Comparison of ENCODE assay signal across 23 mouse cellular contexts in the genomic region with DNA sequence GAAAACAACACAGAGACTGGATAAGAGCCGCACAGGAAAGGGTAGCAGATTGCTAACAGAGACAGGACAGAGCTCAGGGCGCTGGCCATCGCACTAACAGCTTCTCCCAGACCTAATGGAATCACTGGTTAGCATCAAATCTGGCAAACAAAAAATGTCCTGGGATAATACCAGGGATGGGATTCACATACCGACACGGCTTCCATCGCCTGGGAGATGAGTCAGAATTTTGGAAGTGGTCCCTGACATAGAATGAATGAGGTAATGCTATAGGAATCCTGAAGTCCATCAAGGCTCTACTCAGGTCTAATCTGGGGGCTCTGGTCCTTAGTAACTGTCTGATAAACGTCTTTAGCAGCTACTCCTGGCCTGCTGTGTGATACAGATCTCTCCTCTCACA.
DNase-seq lines count a peak whose midpoint lies in the region; ATAC-seq and TF ChIP-seq lines count a peak whose summit lies in the region.
"Had no signal": no experiment of that assay in that cellular context is flagged by ENCODE, and none has a peak within 500 bp of the region (broad histone marks: within the 10 kb centered on the region; RNA-seq: fewer than 3 reads in every experiment).

No protein-coding gene starts in this region.

- no peaks in the 10 kb centered on the region for H3K36me3 ChIP-seq in heart, embryonic 14.5 days (ENCODE audit: control insufficient read depth, insufficient read depth, low read length)
- H3K36me3 ChIP-seq in lung, embryonic 16.5 days (ENCODE audit: control insufficient read depth, insufficient read depth, low read length): no peaks in the 10 kb centered on the region
- H3K36me3 ChIP-seq in intestine, embryonic 16.5 days (ENCODE audit: control insufficient read depth, insufficient read depth, low read length): no peaks in the 10 kb centered on the region
- no peaks in the 10 kb centered on the region for H3K36me3 ChIP-seq in midbrain, embryonic 13.5 days
- H3K36me3 ChIP-seq: forebrain, embryonic 12.5 days; hindbrain, embryonic 13.5 days; limb, embryonic 15.5 days; liver, embryonic 15.5 days; midbrain, embryonic 15.5 days; neural tube, embryonic 15.5 days had no signal

- H3K4me3 ChIP-seq in heart, embryonic 14.5 days (ENCODE audit: control insufficient read depth in 1 of 2, insufficient read depth in 1 of 2, low read depth in 1 of 2, low read length in 2 of 2): no peak overlapping the region
- H3K4me3 ChIP-seq in lung, embryonic 16.5 days (ENCODE audit: low read length): no peak overlapping the region
- no peak overlapping the region for H3K4me3 ChIP-seq in lung, adult 2 months (replicated peaks; ENCODE audit: extremely low read depth, low read depth, low read length)
- no peak overlapping the region for H3K4me3 ChIP-seq in intestine, embryonic 16.5 days (ENCODE audit: low read length)
- H3K4me3 ChIP-seq in midbrain, embryonic 13.5 days (replicated peaks): no peak overlapping the region
- H3K4me3 ChIP-seq: forebrain, embryonic 12.5 days; hindbrain, embryonic 13.5 days; layer of hippocampus, adult 2 months; limb, embryonic 15.5 days; liver, embryonic 15.5 days; megakaryocyte, embryonic 14.5 days; midbrain, embryonic 15.5 days; neural tube, embryonic 15.5 days had no signal

- peaks cover 7 to 13% of the 10 kb centered on the region in 2 experiments; a peak in 3 of 4 replicates for H3K4me1 ChIP-seq in heart, embryonic 14.5 days (ENCODE audit: control insufficient read depth in 2 of 2, insufficient read depth in 2 of 2, low read length in 2 of 2)
- H3K4me1 ChIP-seq in lung, embryonic 16.5 days (replicated peaks; ENCODE audit: control insufficient read depth, insufficient read depth, low read length): no peaks in the 10 kb centered on the region
- H3K4me1 ChIP-seq in lung, adult 2 months (ENCODE audit: control insufficient read depth, insufficient read depth, low read length): no peaks in the 10 kb centered on the region
- H3K4me1 ChIP-seq in intestine, embryonic 16.5 days (ENCODE audit: control insufficient read depth, insufficient read depth, low read length): no peaks in the 10 kb centered on the region
- 0 out of 2 replicates have a peak, but pooled peaks cover 2% of the 10 kb centered on the region for H3K4me1 ChIP-seq in midbrain, embryonic 13.5 days (replicated peaks)
- H3K4me1 ChIP-seq: forebrain, embryonic 12.5 days; hindbrain, embryonic 13.5 days; liver, embryonic 15.5 days; midbrain, embryonic 15.5 days; neural tube, embryonic 15.5 days had no signal

- no peak overlapping the region for H3K9ac ChIP-seq in heart, embryonic 14.5 days (ENCODE audit: low read length)
- H3K9ac ChIP-seq in lung, embryonic 16.5 days (ENCODE audit: low read length): no peak overlapping the region
- H3K9ac ChIP-seq in intestine, embryonic 16.5 days (ENCODE audit: low read depth, low read length): no peak overlapping the region
- H3K9ac ChIP-seq in midbrain, embryonic 13.5 days (replicated peaks): no peak overlapping the region
- H3K9ac ChIP-seq: forebrain, embryonic 12.5 days; hindbrain, embryonic 13.5 days; limb, embryonic 15.5 days; liver, embryonic 15.5 days; midbrain, embryonic 15.5 days; neural tube, embryonic 15.5 days had no signal

- no peak overlapping the region for H3K4me2 ChIP-seq in heart, embryonic 14.5 days (ENCODE audit: low read length)
- H3K4me2 ChIP-seq in lung, embryonic 16.5 days (ENCODE audit: low read depth, low read length): no peak overlapping the region
- no peak overlapping the region for H3K4me2 ChIP-seq in intestine, embryonic 16.5 days (ENCODE audit: low read depth, low read length)
- H3K4me2 ChIP-seq in midbrain, embryonic 13.5 days (replicated peaks): no peak overlapping the region
- H3K4me2 ChIP-seq: forebrain, embryonic 12.5 days; hindbrain, embryonic 13.5 days; limb, embryonic 15.5 days; liver, embryonic 15.5 days; midbrain, embryonic 15.5 days; neural tube, embryonic 15.5 days had no signal

- no peak for TF ChIP-seq CTCF in lung, adult 2 months (IDR thresholded peaks at IDR 0.05; ENCODE audit: insufficient read depth, low read length)

- no peaks in the 10 kb centered on the region for H3K27me3 ChIP-seq in heart, embryonic 14.5 days (ENCODE audit: control insufficient read depth, insufficient read depth, low read length)
- no peaks in the 10 kb centered on the region for H3K27me3 ChIP-seq in lung, embryonic 16.5 days (ENCODE audit: control insufficient read depth, insufficient read depth, low read depth, low read length)
- no peaks in the 10 kb centered on the region for H3K27me3 ChIP-seq in intestine, embryonic 16.5 days (replicated peaks; ENCODE audit: control insufficient read depth, insufficient read depth, low read length)
- H3K27me3 ChIP-seq in midbrain, embryonic 13.5 days: no peaks in the 10 kb centered on the region
- H3K27me3 ChIP-seq: forebrain, embryonic 12.5 days; hindbrain, embryonic 13.5 days; limb, embryonic 15.5 days; liver, embryonic 15.5 days; midbrain, embryonic 15.5 days; neural tube, embryonic 15.5 days had no signal

- no peak for TF ChIP-seq POLR2A in lung, adult 2 months (IDR thresholded peaks at IDR 0.05; ENCODE audit: borderline replicate concordance, extremely low read depth, low read depth, low read length)

- no peak for ATAC-seq in heart, embryonic 14.5 days (ENCODE audit: insufficient number of reproducible peaks, insufficient read depth, low FRiP score, low read depth)
- ATAC-seq in lung, embryonic 16.5 days (ENCODE audit: low read depth): 0 out of 2 replicates have a peak, but pooled peaks have one; percentile 31
- ATAC-seq in intestine, embryonic 16.5 days: peak; percentile 38; the same call in 1 of the 2 replicates
- ATAC-seq in midbrain, embryonic 13.5 days: no peak
- ATAC-seq: CD4-positive, CD25-positive, alpha-beta regulatory T cell, adult 4 months; midbrain, embryonic 15.5 days had no signal

- 26% methylated on average over 7 of the region's 7 CpGs for WGBS in heart, embryonic 14.5 days
- WGBS in lung, embryonic 16.5 days: 41% methylated on average over 7 of the region's 7 CpGs
- 53% methylated on average over 7 of the region's 7 CpGs for WGBS in lung, adult 2 months
- 40% methylated on average over 7 of the region's 7 CpGs for WGBS in intestine, embryonic 16.5 days
- 71% methylated on average over 7 of the region's 7 CpGs for WGBS in midbrain, embryonic 13.5 days

- DNase-seq in heart, adult 9 months (ENCODE audit: low spot score in 2 of 2): no peak
- no peak for DNase-seq in lung, adult 2 months
- DNase-seq in layer of hippocampus, adult 18-20 months (ENCODE audit: low spot score in 2 of 2): no peak
- DNase-seq: adrenal gland, postnatal 25 days; cerebellum, adult 11-12 months; cerebellum, postnatal 36 days; kidney, adult 18-20 months; kidney, postnatal 10 days; layer of hippocampus, postnatal 36 days; thymus, adult 2 months had no signal

- H3K27ac ChIP-seq in heart, embryonic 14.5 days (replicated peaks in 1 of 2; ENCODE audit: control insufficient read depth in 1 of 2, insufficient read depth in 1 of 2, low read depth in 2 of 2, low read length in 2 of 2): peak overlapping the region; percentile 30 to 64
- H3K27ac ChIP-seq in lung, embryonic 16.5 days (ENCODE audit: low read length): no peak overlapping the region
- no peak overlapping the region for H3K27ac ChIP-seq in intestine, embryonic 16.5 days (ENCODE audit: low read length)
- H3K27ac ChIP-seq in midbrain, embryonic 13.5 days: no peak overlapping the region
- H3K27ac ChIP-seq: forebrain, embryonic 12.5 days; hindbrain, embryonic 13.5 days; layer of hippocampus, adult 2 months; liver, embryonic 15.5 days; midbrain, embryonic 15.5 days; neural tube, embryonic 15.5 days had no signal

- H3K9me3 ChIP-seq in heart, embryonic 14.5 days (ENCODE audit: control insufficient read depth, low read length): no peaks in the 10 kb centered on the region
- no peaks in the 10 kb centered on the region for H3K9me3 ChIP-seq in lung, embryonic 16.5 days (ENCODE audit: control insufficient read depth, low read length)
- no peaks in the 10 kb centered on the region for H3K9me3 ChIP-seq in intestine, embryonic 16.5 days (ENCODE audit: control insufficient read depth, low read length)
- H3K9me3 ChIP-seq in midbrain, embryonic 13.5 days: no peaks in the 10 kb centered on the region
- H3K9me3 ChIP-seq: forebrain, embryonic 12.5 days; hindbrain, embryonic 13.5 days; limb, embryonic 15.5 days; liver, embryonic 15.5 days; megakaryocyte, embryonic 14.5 days; midbrain, embryonic 15.5 days; neural tube, embryonic 15.5 days had no signal

Comparison
In these comparisons a context has a peak if more than half of its experiments do, and no peak if none do; other contexts are left out.
1. ATAC-seq: peak in lung, embryonic 16.5 days (single experiment) and intestine, embryonic 16.5 days (single experiment); none in heart, embryonic 14.5 days (single experiment) and midbrain, embryonic 13.5 days (single experiment).
2. H3K27ac ChIP-seq: peak in heart, embryonic 14.5 days (2 of 2); none in lung, embryonic 16.5 days (single experiment), intestine, embryonic 16.5 days (single experiment) and midbrain, embryonic 13.5 days (single experiment).